Mouse (Mus musculus) fat pad, adult 2 months (tissue): ENCODE results near the gene Gnat1.

Experiments
- DNase-seq: peaks from one replicate; pipeline ENCODE4 v3.0.0-alpha.2; 2011; ENCODE audit warnings: low read depth, low spot score; ENCODE audit errors: extremely low read depth

The Gnat1 gene

GRCm38 (mm10) chr9:107628721-107629410 lies 50.6 kb downstream of the Gnat1 start:
- no peak for DNase-seq

DNA sequence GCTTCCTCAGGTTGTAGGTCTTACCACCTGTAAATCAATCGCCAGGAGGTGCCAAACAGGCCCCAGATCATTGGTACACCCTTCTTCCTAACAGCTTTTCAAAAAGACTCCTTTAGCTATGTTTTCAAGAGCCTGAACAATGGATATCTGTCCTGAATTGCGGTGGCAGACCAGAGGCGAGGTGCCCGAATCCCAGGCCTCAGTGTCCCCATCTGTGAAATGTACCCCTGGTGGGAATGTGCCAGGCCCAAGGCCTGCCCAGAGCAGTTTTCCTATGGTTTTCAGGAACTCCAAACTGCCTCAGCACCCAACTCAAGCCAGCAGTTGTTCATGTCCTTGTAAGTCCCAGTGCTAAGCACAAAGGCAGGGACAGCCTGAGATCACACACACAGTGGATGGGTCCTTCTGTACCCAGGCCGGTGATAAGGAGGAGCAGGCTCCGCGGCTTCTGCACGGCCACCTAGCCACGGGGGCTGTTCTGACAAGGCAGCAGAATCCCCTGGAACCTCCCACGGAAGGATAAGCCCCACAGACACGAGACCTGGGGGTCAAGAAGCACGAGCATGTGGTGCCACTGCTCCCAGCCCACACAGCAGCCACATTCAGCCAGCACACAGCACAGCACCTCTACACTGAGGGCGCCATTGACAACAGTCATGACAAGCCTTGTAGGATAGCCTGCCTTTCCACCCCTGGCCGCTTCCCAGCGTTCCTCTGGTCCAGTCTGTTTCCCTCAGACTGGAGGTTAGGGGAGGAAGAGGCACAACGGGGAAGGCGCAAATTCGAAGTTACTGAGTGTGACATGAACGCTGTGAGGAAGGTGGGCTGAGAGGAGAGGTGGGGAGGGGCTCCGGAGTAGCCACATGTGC lies 51.9 kb downstream of the Gnat1 start:
- DNase-seq: no peak

GRCm38 (mm10) chr9:107626844-107627277 lies 52.7 kb downstream of the Gnat1 start:
- no peak for DNase-seq

DNA sequence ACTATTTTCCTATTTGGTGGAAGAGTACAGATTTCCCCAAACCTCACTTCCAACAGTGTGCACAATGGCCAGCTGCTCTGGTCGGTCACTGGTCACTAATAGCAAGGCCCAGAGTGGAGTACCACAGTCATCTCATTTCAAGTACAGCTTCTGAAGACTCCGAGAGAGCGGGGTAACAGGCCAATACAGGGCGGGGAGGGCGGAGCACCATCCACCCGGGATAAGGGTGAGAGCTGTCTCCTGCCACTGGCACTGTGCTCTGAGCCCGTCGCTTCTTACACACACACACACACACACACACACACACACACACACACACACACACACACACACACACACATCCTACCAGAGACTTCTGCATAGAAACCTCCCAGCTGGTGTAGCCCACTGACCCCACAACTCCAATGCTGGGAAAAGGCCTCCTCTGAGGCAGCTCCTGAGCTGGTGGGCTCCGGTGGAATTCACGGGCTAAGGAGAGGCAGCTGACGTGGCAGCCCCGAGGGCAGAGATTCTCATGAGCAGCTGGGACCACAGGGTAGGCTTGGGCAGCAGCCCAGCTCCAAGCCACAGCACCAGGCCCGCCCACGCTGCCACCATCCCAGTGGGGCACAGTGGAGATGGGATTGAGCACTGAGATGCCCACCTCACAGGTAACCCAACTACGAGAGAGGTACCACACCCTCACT lies 53.2 kb downstream of the Gnat1 start:
- DNase-seq: no peak

GRCm38 (mm10) chr9:107625351-107626128 lies 54.0 kb downstream of the Gnat1 start:
- no peak for DNase-seq

- DNase-seq: no peak
These were observed 54.6 kb downstream of the Gnat1 start for GRCm38 (mm10) chr9:107624951-107625350.

- no peak for DNase-seq
These were observed 55.0 kb downstream of the Gnat1 start for GRCm38 (mm10) chr9:107624539-107624938.
